Mouse (Mus musculus) limb, embryonic 11.5 days (tissue): ENCODE results near the gene Ror1. TPM values are rescaled to one million over a fixed set of nuclear protein-coding genes. Genes with fewer than 3 reads are reported as not detected.

Experiments used
- ATAC-seq: fragments of 200-750 bp; cut with Nextera tagmentation; 2 replicates; pipeline ENCODE4 v1.8.0; 2017; ENCODE audit warnings: low read depth; ENCODE audit not compliant: insufficient number of reproducible peaks, low FRiP score, low TSS enrichment
- DNase-seq: peaks from one replicate; pipeline ENCODE4 v3.0.0-alpha.2; 2015; ENCODE audit warnings: low spot score
- H3K27ac ChIP-seq: fragments of 300-500 bp; sonication (generic); replicated peaks from 2 replicates; pipeline ENCODE4 v1.5.1; 2014; ENCODE audit warnings: low read depth, mild to moderate bottlenecking, low read length
- H3K27me3 ChIP-seq: fragments of 300-500 bp; sonication (generic); 2 replicates; pipeline ENCODE4 v1.6.1; 2014; ENCODE audit warnings: mild to moderate bottlenecking, low read length, mixed read lengths; ENCODE audit not compliant: control insufficient read depth, insufficient read depth
- H3K36me3 ChIP-seq: fragments of 300-500 bp; sonication (generic); 2 replicates; pipeline ENCODE4 v1.6.1; 2014; ENCODE audit warnings: mild to moderate bottlenecking, low read length, moderate library complexity, mixed read lengths; ENCODE audit not compliant: control insufficient read depth, insufficient read depth
- H3K4me1 ChIP-seq: fragments of 300-500 bp; sonication (generic); 2 replicates; pipeline ENCODE4 v1.6.1; 2014; ENCODE audit warnings: low read length, mixed read lengths; ENCODE audit not compliant: control insufficient read depth, insufficient read depth
- H3K4me2 ChIP-seq: fragments of 300-500 bp; sonication (generic); 2 replicates; pipeline ENCODE4 v1.6.1; 2014; ENCODE audit warnings: low read depth, mild to moderate bottlenecking, moderate library complexity; ENCODE audit not compliant: severe bottlenecking
- H3K4me3 ChIP-seq: fragments of 300-500 bp; sonication (generic); 2 replicates; pipeline ENCODE4 v1.5.1; 2014; ENCODE audit warnings: low read depth, low read length
- H3K9ac ChIP-seq: fragments of 300-500 bp; sonication (generic); 2 replicates; pipeline ENCODE4 v1.6.1; 2014; ENCODE audit warnings: mild to moderate bottlenecking, low read length
- H3K9me3 ChIP-seq: fragments of 300-500 bp; sonication (generic); 2 replicates; pipeline ENCODE4 v1.6.1; 2016; ENCODE audit warnings: low read length; ENCODE audit not compliant: control insufficient read depth
- WGBS: fragments of 180-500 bp; shearing (Covaris S2); extraction: QIAGEN DNeasy Blood & Tissue Kit; methylation state at CpG from one replicate; pipeline ENCODE4 v1.1.7; 2014; 5-methylcytosine and 5-hydroxymethylcytosine counted together
- polyA plus RNA-seq: library from polyadenylated mRNA; unstranded; fragments of >200 nt; fragmentation: Nextera tagmentation; extraction: Ambion mirVana; gene quantifications from 2 replicates; pipeline ENCODE4 v1.2.1, GENCODE M21; 2014

Ror1 gene
- polyA plus RNA-seq, 1 experiment from 2014 or later = 12.6 TPM

GRCm38 (mm10) chr4:100372806-100373205 lies 277.2 kb downstream of the Ror1 start:
- H3K4me2 ChIP-seq = no peak overlapping the region
- H3K9ac ChIP-seq = no peak overlapping the region
- ATAC-seq (no peak), DNase-seq (no peak)
- H3K9me3 ChIP-seq = no peaks in the 10 kb centered on the region
- no peak overlapping the region for H3K27ac ChIP-seq
- no peaks in the 10 kb centered on the region for H3K27me3 ChIP-seq
- 56% methylated on average over 11 of the region's 11 CpGs for WGBS
- no peak overlapping the region for H3K4me3 ChIP-seq
- no peaks in the 10 kb centered on the region for H3K4me1 ChIP-seq
- H3K36me3 ChIP-seq = no peaks in the 10 kb centered on the region

GRCm38 (mm10) chr4:100373780-100374179 lies 278.2 kb downstream of the Ror1 start:
- ATAC-seq (no peak), DNase-seq (no peak)
- no peaks in the 10 kb centered on the region for H3K4me1 ChIP-seq

GRCm38 (mm10) chr4:100375286-100375685 lies 279.7 kb downstream of the Ror1 start:
- Histone ChIP-seq H3K9me3 (no peaks in the 10 kb centered on the region), H3K27ac (no peak overlapping the region), H3K4me3 (no peak overlapping the region), H3K36me3 (no peaks in the 10 kb centered on the region), H3K27me3 (no peaks in the 10 kb centered on the region), H3K4me2 (no peak overlapping the region), H3K9ac (no peak overlapping the region), H3K4me1 (no peaks in the 10 kb centered on the region)
- no peak for DNase-seq
- no peak for ATAC-seq
- WGBS = 90% methylated on average over 5 of the region's 5 CpGs

More at GRCm38 (mm10) chr4:100373780-100374179, 278.2 kb downstream of the Ror1 start:
- H3K4me3 ChIP-seq = no peak overlapping the region
- 78% methylated on average over 4 of the region's 4 CpGs for WGBS
- no peak overlapping the region for H3K4me2 ChIP-seq
- H3K27ac ChIP-seq = no peak overlapping the region
- no peak overlapping the region for H3K9ac ChIP-seq
- H3K9me3 ChIP-seq = no peaks in the 10 kb centered on the region
- H3K27me3 ChIP-seq = no peaks in the 10 kb centered on the region
- no peaks in the 10 kb centered on the region for H3K36me3 ChIP-seq

DNA sequence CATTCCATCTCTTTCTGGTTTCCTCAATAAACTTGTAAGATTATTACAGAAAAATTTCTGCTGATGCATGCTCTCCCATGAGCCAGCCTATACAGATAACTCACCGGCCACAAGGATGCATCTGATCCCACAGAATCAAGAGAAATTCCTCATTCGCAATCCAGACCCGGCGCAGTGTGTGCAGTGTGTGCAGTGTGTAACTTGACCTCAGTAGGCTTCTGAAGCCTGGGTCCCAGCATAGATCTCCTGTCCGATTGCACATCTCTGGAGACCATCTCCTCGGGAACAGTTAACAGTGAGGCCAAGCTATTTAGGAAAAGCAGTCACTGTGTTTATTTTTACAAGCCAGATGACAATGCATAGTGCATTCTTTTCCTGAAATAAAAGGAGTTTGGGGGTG lies 280.6 kb downstream of the Ror1 start:
- H3K4me1 ChIP-seq = no peaks in the 10 kb centered on the region
- no peaks in the 10 kb centered on the region for H3K9me3 ChIP-seq
- H3K27ac ChIP-seq = no peak overlapping the region
- 47% methylated on average over 6 of the region's 6 CpGs for WGBS
- H3K9ac ChIP-seq = no peak overlapping the region
- no peak for ATAC-seq
- H3K4me3 ChIP-seq = no peak overlapping the region
- H3K4me2 ChIP-seq = no peak overlapping the region
- no peak for DNase-seq
- H3K27me3 ChIP-seq = no peaks in the 10 kb centered on the region
- H3K36me3 ChIP-seq = no peaks in the 10 kb centered on the region

- Histone ChIP-seq H3K4me3 (no peak overlapping the region), H3K9me3 (no peaks in the 10 kb centered on the region), H3K9ac (no peak overlapping the region), H3K4me1 (no peaks in the 10 kb centered on the region), H3K27me3 (no peaks in the 10 kb centered on the region), H3K36me3 (no peaks in the 10 kb centered on the region), H3K27ac (no peak overlapping the region), H3K4me2 (no peak overlapping the region)
- 74% methylated on average over 3 of the region's 3 CpGs for WGBS
- no peak for ATAC-seq
- DNase-seq = no peak
Observed at GRCm38 (mm10) chr4:100377231-100377630, 281.6 kb downstream of the Ror1 start.

- no peak overlapping the region for H3K9ac ChIP-seq
- H3K9me3 ChIP-seq = no peaks in the 10 kb centered on the region
- H3K36me3 ChIP-seq = no peaks in the 10 kb centered on the region
- H3K27me3 ChIP-seq = no peaks in the 10 kb centered on the region
- WGBS = 92% methylated on average over 4 of the region's 4 CpGs
- no peak overlapping the region for H3K27ac ChIP-seq
- no peak for DNase-seq
- H3K4me3 ChIP-seq = no peak overlapping the region
- no peak overlapping the region for H3K4me2 ChIP-seq
- H3K4me1 ChIP-seq = no peaks in the 10 kb centered on the region
- no peak for ATAC-seq
Observed at GRCm38 (mm10) chr4:100377996-100378395, 282.4 kb downstream of the Ror1 start.

DNA sequence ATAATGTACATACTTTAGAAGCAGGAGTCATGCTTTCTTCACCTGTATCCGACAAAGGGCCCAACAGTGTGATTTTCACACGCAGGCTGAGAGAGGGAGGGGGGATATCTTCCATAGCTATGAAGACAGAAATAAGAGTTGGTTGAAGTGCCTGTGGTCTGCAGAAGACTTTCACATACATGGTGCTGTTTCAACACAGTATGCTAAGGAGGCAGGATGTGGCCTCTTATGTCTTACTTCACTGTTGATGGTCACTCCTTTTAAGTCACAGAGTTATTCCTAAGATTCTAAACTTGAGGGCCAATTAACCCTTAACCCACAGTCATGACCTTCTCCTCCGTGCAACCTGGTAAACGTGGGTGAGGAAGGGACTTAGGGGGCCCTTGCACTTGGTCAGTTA lies 286.2 kb downstream of the Ror1 start:
- H3K9ac ChIP-seq = no peak overlapping the region
- ATAC-seq = no peak
- H3K4me3 ChIP-seq = no peak overlapping the region
- no peak for DNase-seq
- no peaks in the 10 kb centered on the region for H3K36me3 ChIP-seq
- no peaks in the 10 kb centered on the region for H3K27me3 ChIP-seq
- 71% methylated on average over 4 of the region's 4 CpGs for WGBS
- no peak overlapping the region for H3K27ac ChIP-seq
- H3K9me3 ChIP-seq = no peaks in the 10 kb centered on the region
- H3K4me1 ChIP-seq = no peaks in the 10 kb centered on the region
- H3K4me2 ChIP-seq = no peak overlapping the region

GRCm38 (mm10) chr4:100386272-100386988 lies 290.8 kb downstream of the Ror1 start:
- Histone ChIP-seq H3K9ac (no peak overlapping the region), H3K4me2 (no peak overlapping the region), H3K36me3 (no peaks in the 10 kb centered on the region), H3K27ac (no peak overlapping the region), H3K9me3 (no peaks in the 10 kb centered on the region), H3K4me1 (no peaks in the 10 kb centered on the region), H3K4me3 (no peak overlapping the region), H3K27me3 (no peaks in the 10 kb centered on the region)
- ATAC-seq (no peak), DNase-seq (no peak)
- WGBS = 80% methylated on average over 5 of the region's 5 CpGs

DNA sequence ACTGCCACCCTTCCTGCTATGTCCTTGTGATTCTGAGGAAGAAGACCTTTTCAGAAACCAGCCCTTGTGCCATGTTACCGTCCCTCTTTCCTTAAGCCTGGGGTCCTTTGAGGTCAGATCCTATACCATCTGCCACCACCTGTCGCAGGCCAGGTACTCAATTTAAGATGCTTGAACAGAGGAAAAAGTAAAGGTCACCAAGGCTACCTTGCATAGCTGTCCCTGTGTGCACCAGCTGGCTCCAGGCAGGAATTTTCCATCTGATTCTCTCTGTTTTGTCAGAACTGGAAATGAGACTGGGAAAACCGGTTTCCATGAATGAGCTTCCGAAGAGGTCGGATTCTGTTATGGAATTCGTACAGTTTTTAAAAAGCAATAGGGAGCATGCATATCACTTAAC lies 294.8 kb downstream of the Ror1 start:
- Histone ChIP-seq H3K36me3 (no peaks in the 10 kb centered on the region), H3K27me3 (no peaks in the 10 kb centered on the region), H3K9me3 (no peaks in the 10 kb centered on the region), H3K4me3 (no peak overlapping the region), H3K27ac (no peak overlapping the region), H3K4me1 (no peaks in the 10 kb centered on the region), H3K4me2 (no peak overlapping the region), H3K9ac (no peak overlapping the region)
- DNase-seq (no peak), ATAC-seq (no peak)
- WGBS = 86% methylated on average over 6 of the region's 6 CpGs
